Mouse (Mus musculus) lung, embryonic 14.5 days (tissue): ENCODE measurements at regions not wholly inside any gene's neighbourhood (a gene's known extent, or its start where the extent isn't known, plus 50 kb on each side); places are given as distances from the start of the nearest gene placed in this dataset.
A peak's percentile ranks its signal among the peaks of the same experiment; 100 is the strongest.

Experiments
- ATAC-seq: fragments of 200-750 bp; cut with Nextera tagmentation; 2 replicates; pipeline ENCODE4 v1.8.0; 2017; ENCODE audit warnings: mild to moderate bottlenecking, moderate TSS enrichment, moderate library complexity; ENCODE audit not compliant: insufficient read depth
- DNase-seq: peaks from one replicate; pipeline ENCODE4 v3.0.0-alpha.2; 2015
- H3K27ac ChIP-seq: fragments of 300-500 bp; sonication (generic); 2 replicates; pipeline ENCODE4 v1.5.1; 2014; ENCODE audit warnings: low read depth, mild to moderate bottlenecking, moderate library complexity
- H3K27me3 ChIP-seq: fragments of 300-500 bp; sonication (generic); 2 replicates; pipeline ENCODE4 v1.6.1; 2014; ENCODE audit warnings: low read length, control low read depth; ENCODE audit not compliant: insufficient read depth
- H3K36me3 ChIP-seq: fragments of 300-500 bp; sonication (generic); 2 replicates; pipeline ENCODE4 v1.6.1; 2014; ENCODE audit warnings: control low read depth; ENCODE audit not compliant: insufficient read depth
- H3K4me1 ChIP-seq: fragments of 300-500 bp; sonication (generic); 2 replicates; pipeline ENCODE4 v1.6.1; 2014; ENCODE audit warnings: antibody characterized with exemption, control low read depth; ENCODE audit not compliant: insufficient read depth
- H3K4me2 ChIP-seq: fragments of 300-500 bp; sonication (generic); 2 replicates; pipeline ENCODE4 v1.6.1; 2014; ENCODE audit warnings: mild to moderate bottlenecking
- H3K4me3 ChIP-seq: fragments of 300-500 bp; sonication (generic); 2 replicates; pipeline ENCODE4 v1.5.1; 2014; ENCODE audit warnings: low read depth, low read length
- H3K9ac ChIP-seq: fragments of 300-500 bp; sonication (generic); 2 replicates; pipeline ENCODE4 v1.6.1; 2014
- H3K9me3 ChIP-seq: fragments of 300-500 bp; sonication (generic); 2 replicates; pipeline ENCODE4 v1.6.1; 2016; ENCODE audit warnings: low read depth, low read length, control low read depth
- CTCF ChIP-seq: IDR thresholded peaks from 2 replicates; pipeline ENCODE4 v1.5.1; 2016; ENCODE audit warnings: antibody characterized with exemption, low read depth
- WGBS: fragments of 180-500 bp; shearing (Covaris S2); extraction: QIAGEN DNeasy Blood & Tissue Kit; methylation state at CpG from one replicate; pipeline ENCODE4 v1.1.7; 2014; 5-methylcytosine and 5-hydroxymethylcytosine counted together

- Histone ChIP-seq H3K27ac (no peak overlapping the region), H3K4me3 (no peak overlapping the region), H3K9ac (no peak overlapping the region), H3K4me2 (no peak overlapping the region), H3K27me3 (no peaks in the 10 kb centered on the region), H3K4me1 (no peaks in the 10 kb centered on the region), H3K9me3 (no peaks in the 10 kb centered on the region), H3K36me3 (no peaks in the 10 kb centered on the region)
- ATAC-seq (no peak), DNase-seq (no peak)
- 70% methylated on average over 3 of the region's 3 CpGs for WGBS
- no peak for TF ChIP-seq CTCF
Measured at GRCm38 (mm10) chr7:116808475-116808874, 304.3 kb downstream of the Nucb2 start.

DNA sequence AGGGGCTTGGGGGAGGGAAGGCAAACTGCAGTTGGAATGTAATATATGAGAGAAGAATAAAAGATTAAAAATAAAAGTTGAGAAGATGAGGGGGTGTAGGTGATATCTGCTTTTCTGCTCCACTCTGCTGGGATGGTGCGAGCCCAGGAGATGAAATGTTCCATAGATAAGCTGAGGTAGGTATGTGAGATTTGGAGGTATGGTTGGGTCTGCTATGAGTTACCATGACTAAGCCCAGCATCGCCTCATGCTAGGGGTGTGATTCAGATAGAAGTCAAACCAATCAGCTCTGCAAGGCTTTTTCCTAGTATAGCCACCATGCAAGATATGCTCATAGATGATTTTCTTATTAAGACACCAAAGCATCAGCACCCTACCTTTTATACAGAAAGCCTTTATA is 312.3 kb downstream of the Nucb2 start:
- Histone ChIP-seq H3K9me3 (no peaks in the 10 kb centered on the region), H3K9ac (no peak overlapping the region), H3K4me3 (no peak overlapping the region), H3K27me3 (no peaks in the 10 kb centered on the region), H3K27ac (no peak overlapping the region), H3K4me1 (no peaks in the 10 kb centered on the region), H3K36me3 (no peaks in the 10 kb centered on the region), H3K4me2 (no peak overlapping the region)
- TF ChIP-seq CTCF, result no peak
- DNase-seq (no peak), ATAC-seq (no peak)
- WGBS, result 67% methylated on average over 2 of the region's 2 CpGs

DNA sequence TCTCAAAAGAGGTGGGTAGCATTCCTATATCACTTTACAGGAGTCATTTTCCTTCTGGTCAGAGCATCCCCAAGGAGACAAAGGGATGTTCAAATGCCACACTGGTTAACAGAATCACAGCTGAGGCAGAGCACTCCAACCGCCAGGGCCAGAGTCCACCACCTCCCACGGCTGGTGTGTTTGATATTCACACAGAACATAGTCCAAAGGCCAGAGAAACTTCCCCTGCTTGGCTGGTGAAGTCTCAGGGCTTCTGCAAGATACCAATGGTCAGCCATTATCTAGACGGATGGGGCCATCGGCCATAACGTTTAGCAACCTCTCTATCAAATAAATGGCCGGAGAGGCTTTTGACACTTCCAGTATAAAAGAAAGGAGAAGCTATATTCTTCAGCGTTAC is 313.8 kb downstream of the Nucb2 start:
- ATAC-seq (no peak), DNase-seq (no peak)
- H3K4me1 ChIP-seq, result no peaks in the 10 kb centered on the region
- TF ChIP-seq CTCF, result no peak
- H3K9ac ChIP-seq, result no peak overlapping the region
- H3K4me2 ChIP-seq, result no peak overlapping the region
- H3K27ac ChIP-seq, result no peak overlapping the region
- no peaks in the 10 kb centered on the region for H3K27me3 ChIP-seq
- no peak overlapping the region for H3K4me3 ChIP-seq
- no peaks in the 10 kb centered on the region for H3K36me3 ChIP-seq
- WGBS, result 69% methylated on average over 7 of the region's 7 CpGs
- H3K9me3 ChIP-seq, result no peaks in the 10 kb centered on the region

DNA sequence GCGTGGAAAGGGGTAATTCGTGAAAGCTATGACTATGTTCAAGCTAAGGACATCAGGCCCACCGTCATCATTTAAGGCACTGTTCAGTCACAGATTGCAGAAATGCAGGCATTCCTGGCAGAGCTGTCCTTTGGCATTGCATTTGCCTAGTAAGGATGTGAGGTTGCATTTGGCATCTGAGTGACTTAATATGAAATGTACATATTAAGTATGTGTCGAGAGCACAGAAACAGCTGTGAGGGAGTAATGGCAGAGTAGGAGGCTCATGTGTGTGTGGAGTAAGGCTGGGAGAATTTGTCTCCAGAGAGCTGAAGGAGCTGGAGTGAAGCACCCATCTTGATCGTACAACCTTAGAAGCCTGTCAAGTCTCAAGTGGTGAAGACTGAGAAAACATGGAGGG is 316.4 kb downstream of the Nucb2 start:
- no peak overlapping the region for H3K27ac ChIP-seq
- ATAC-seq (no peak), DNase-seq (peak; percentile 52)
- TF ChIP-seq CTCF, result no peak
- H3K9ac ChIP-seq, result no peak overlapping the region
- H3K27me3 ChIP-seq, result no peaks in the 10 kb centered on the region
- no peak overlapping the region for H3K4me3 ChIP-seq
- H3K9me3 ChIP-seq, result no peaks in the 10 kb centered on the region
- H3K4me1 ChIP-seq, result no peaks in the 10 kb centered on the region
- H3K4me2 ChIP-seq, result no peak overlapping the region
- 57% methylated on average over 5 of the region's 5 CpGs for WGBS
- H3K36me3 ChIP-seq, result no peaks in the 10 kb centered on the region

- 56% methylated on average over 3 of the region's 3 CpGs for WGBS
- H3K9ac ChIP-seq, result no peak overlapping the region
- no peak for TF ChIP-seq CTCF
- H3K27ac ChIP-seq, result no peak overlapping the region
- no peak for ATAC-seq
- no peaks in the 10 kb centered on the region for H3K36me3 ChIP-seq
- no peak overlapping the region for H3K4me3 ChIP-seq
- H3K9me3 ChIP-seq, result no peaks in the 10 kb centered on the region
- no peaks in the 10 kb centered on the region for H3K4me1 ChIP-seq
- no peaks in the 10 kb centered on the region for H3K27me3 ChIP-seq
- no peak overlapping the region for H3K4me2 ChIP-seq
- DNase-seq, result no peak
Measured at GRCm38 (mm10) chr7:116842894-116843293, 338.7 kb downstream of the Nucb2 start.

- no peak for ATAC-seq
- H3K27ac ChIP-seq, result no peak overlapping the region
Measured at GRCm38 (mm10) chr7:116847846-116848730, 343.9 kb downstream of the Nucb2 start.

DNA sequence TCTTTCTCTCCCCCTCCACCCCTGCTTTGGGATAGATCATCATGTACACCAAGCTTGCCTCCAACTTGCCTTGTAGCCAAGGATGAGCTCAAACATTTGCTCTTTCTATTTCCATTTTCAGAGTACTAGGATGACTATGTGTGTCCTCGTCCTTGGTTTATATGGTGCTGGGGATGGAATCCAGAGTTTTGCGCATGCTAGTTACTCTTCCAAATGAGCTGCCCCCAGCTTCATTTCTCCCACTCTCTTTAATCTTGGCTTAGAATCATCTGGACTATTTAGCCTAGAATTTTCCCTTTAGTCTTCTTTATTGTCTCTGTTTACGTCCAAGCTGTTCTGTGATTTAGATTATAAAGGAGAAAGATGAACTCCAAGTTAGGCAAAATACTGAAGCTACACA is 349.2 kb downstream of the Nucb2 start:
- Histone ChIP-seq H3K27ac (no peak overlapping the region), H3K27me3 (no peaks in the 10 kb centered on the region), H3K4me3 (no peak overlapping the region), H3K4me1 (no peaks in the 10 kb centered on the region), H3K36me3 (no peaks in the 10 kb centered on the region), H3K4me2 (no peak overlapping the region), H3K9ac (no peak overlapping the region), H3K9me3 (no peaks in the 10 kb centered on the region)
- ATAC-seq (no peak), DNase-seq (no peak)
- 86% methylated on average over 3 of the region's 3 CpGs for WGBS
- TF ChIP-seq CTCF, result no peak

More at GRCm38 (mm10) chr7:116847846-116848730, 343.9 kb downstream of the Nucb2 start:
- H3K36me3 ChIP-seq, result no peaks in the 10 kb centered on the region
- no peak for DNase-seq
- TF ChIP-seq CTCF, result no peak
- no peak overlapping the region for H3K4me3 ChIP-seq
- no peaks in the 10 kb centered on the region for H3K4me1 ChIP-seq
- H3K4me2 ChIP-seq, result no peak overlapping the region
- no peak overlapping the region for H3K9ac ChIP-seq
- 71% methylated on average over 17 of the region's 17 CpGs for WGBS
- H3K9me3 ChIP-seq, result no peaks in the 10 kb centered on the region
- no peaks in the 10 kb centered on the region for H3K27me3 ChIP-seq

GRCm38 (mm10) chr7:116857141-116857540 is 353.0 kb downstream of the Nucb2 start:
- Histone ChIP-seq H3K27me3 (no peaks in the 10 kb centered on the region), H3K27ac (no peak overlapping the region), H3K9me3 (no peaks in the 10 kb centered on the region), H3K4me3 (no peak overlapping the region), H3K4me1 (no peaks in the 10 kb centered on the region), H3K4me2 (no peak overlapping the region), H3K9ac (no peak overlapping the region), H3K36me3 (no peaks in the 10 kb centered on the region)
- no peak for TF ChIP-seq CTCF
- DNase-seq (no peak), ATAC-seq (no peak)
- WGBS, result 71% methylated on average over 5 of the region's 5 CpGs
